Mouse (Mus musculus) intestine, embryonic 14.5 days (tissue): ENCODE measurements around the gene Ermp1. TPM values are rescaled to one million over a fixed set of nuclear protein-coding genes. Genes with fewer than 3 reads are reported as not detected.

Source experiments
- ATAC-seq: fragments of 200-750 bp; cut with Nextera tagmentation; replicated peaks from 2 replicates; pipeline ENCODE4 v1.8.0; 2017; ENCODE audit warnings: low read depth, moderate number of reproducible peaks, moderate TSS enrichment, moderate library complexity; ENCODE audit not compliant: low FRiP score, low TSS enrichment
- DNase-seq: peaks from one replicate; pipeline ENCODE4 v3.0.0-alpha.2; 2018; ENCODE audit warnings: low spot score
- H3K27ac ChIP-seq: fragments of 300-500 bp; sonication (generic); 2 replicates; pipeline ENCODE4 v1.5.1; 2014; ENCODE audit warnings: low read depth, mild to moderate bottlenecking, control low read depth
- H3K27me3 ChIP-seq: fragments of 300-500 bp; sonication (generic); replicated peaks from 2 replicates; pipeline ENCODE4 v1.6.1; 2014; ENCODE audit warnings: low read length, control low read depth; ENCODE audit not compliant: control insufficient read depth, insufficient read depth
- H3K36me3 ChIP-seq: fragments of 300-500 bp; sonication (generic); 2 replicates; pipeline ENCODE4 v1.6.1; 2014; ENCODE audit warnings: low read length, control low read depth; ENCODE audit not compliant: control insufficient read depth, insufficient read depth
- H3K4me1 ChIP-seq: fragments of 300-500 bp; sonication (generic); replicated peaks from 2 replicates; pipeline ENCODE4 v1.6.1; 2014; ENCODE audit warnings: low read length, control low read depth, mixed read lengths; ENCODE audit not compliant: control insufficient read depth, insufficient read depth
- H3K4me2 ChIP-seq: fragments of 300-500 bp; sonication (generic); 2 replicates; pipeline ENCODE4 v1.6.1; 2014; ENCODE audit warnings: low read length
- H3K4me3 ChIP-seq: fragments of 300-500 bp; sonication (generic); 2 replicates; pipeline ENCODE4 v1.5.1; 2014; ENCODE audit warnings: low read depth, low read length, control low read depth, mixed read lengths
- H3K9ac ChIP-seq: fragments of 300-500 bp; sonication (generic); 2 replicates; pipeline ENCODE4 v1.6.1; 2014; ENCODE audit warnings: mild to moderate bottlenecking, low read length
- H3K9me3 ChIP-seq: fragments of 300-500 bp; sonication (generic); 2 replicates; pipeline ENCODE4 v1.6.1; 2016; ENCODE audit warnings: low read length, control low read depth; ENCODE audit not compliant: control insufficient read depth
- WGBS: fragments of 180-500 bp; shearing (Covaris S2); extraction: QIAGEN DNeasy Blood & Tissue Kit; methylation state at CpG from one replicate; pipeline ENCODE4 v1.1.7; 2014; 5-methylcytosine and 5-hydroxymethylcytosine counted together
- polyA plus RNA-seq: library from polyadenylated mRNA; unstranded; fragments of >200 nt; fragmentation: Nextera tagmentation; extraction: Ambion mirVana; gene quantifications from 2 replicates; pipeline ENCODE4 v1.2.1, GENCODE M21; 2014

The Ermp1 gene
- polyA plus RNA-seq, 1 experiment from 2014 or later = 8.9 TPM

DNA sequence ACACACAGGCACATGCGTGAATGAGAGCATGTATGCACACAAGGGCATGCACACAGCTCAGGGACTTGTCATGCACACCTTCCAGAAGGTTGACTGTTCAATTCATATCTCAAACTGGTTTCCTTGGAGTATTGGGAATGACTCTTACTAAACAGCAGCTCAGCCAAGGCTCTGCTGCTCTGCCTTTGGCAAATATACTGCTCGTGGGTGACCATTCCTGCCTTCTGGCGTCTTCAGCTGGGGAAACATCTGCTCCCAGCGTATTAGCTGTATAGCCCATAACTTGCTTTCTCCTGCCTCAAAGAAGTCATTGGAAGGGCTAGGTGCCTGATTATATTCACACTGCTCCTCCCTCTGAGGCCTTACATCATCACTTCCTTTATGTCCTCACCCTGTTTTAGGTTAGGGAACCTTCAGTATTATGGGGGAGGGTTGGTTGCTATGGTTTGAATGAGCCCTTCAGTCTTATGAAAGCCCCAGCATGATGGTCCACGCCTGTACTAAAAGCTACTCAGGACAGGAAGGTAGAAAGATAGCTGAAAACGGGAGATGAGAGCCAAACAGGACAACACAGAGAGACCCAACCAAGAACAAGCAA lies 30.1 kb upstream of the Ermp1 start:
- H3K4me2 ChIP-seq = no peak overlapping the region
- no peak overlapping the region for H3K9ac ChIP-seq
- DNase-seq = no peak
- no peak overlapping the region for H3K4me3 ChIP-seq
- H3K36me3 ChIP-seq = no peaks in the 10 kb centered on the region
- WGBS = 79% methylated on average over 6 of the region's 6 CpGs
- ATAC-seq = no peak
- H3K9me3 ChIP-seq = no peaks in the 10 kb centered on the region
- H3K4me1 ChIP-seq = no peaks in the 10 kb centered on the region
- no peak overlapping the region for H3K27ac ChIP-seq
- peaks cover 21% of the 10 kb centered on the region; the same call in 1 of the 2 replicates for H3K27me3 ChIP-seq

GRCm38 (mm10) chr19:29676479-29677193 lies 28.4 kb upstream of the Ermp1 start:
- Histone ChIP-seq H3K27me3 (0 out of 2 replicates have a peak, but pooled peaks cover 8% of the 10 kb centered on the region), H3K9ac (no peak overlapping the region), H3K4me3 (no peak overlapping the region), H3K4me1 (no peaks in the 10 kb centered on the region), H3K27ac (no peak overlapping the region), H3K9me3 (no peaks in the 10 kb centered on the region), H3K4me2 (no peak overlapping the region), H3K36me3 (no peaks in the 10 kb centered on the region)
- ATAC-seq (no peak), DNase-seq (no peak)
- 75% methylated on average over 10 of the region's 10 CpGs for WGBS

GRCm38 (mm10) chr19:29675562-29676078 lies 27.4 kb upstream of the Ermp1 start:
- Histone ChIP-seq H3K27ac (no peak overlapping the region), H3K36me3 (no peaks in the 10 kb centered on the region), H3K4me2 (no peak overlapping the region), H3K4me3 (no peak overlapping the region), H3K9me3 (no peaks in the 10 kb centered on the region), H3K9ac (no peak overlapping the region), H3K27me3 (0 out of 2 replicates have a peak, but pooled peaks cover 8% of the 10 kb centered on the region), H3K4me1 (no peaks in the 10 kb centered on the region)
- DNase-seq = no peak
- ATAC-seq = no peak
- WGBS = 45% methylated on average over 9 of the region's 9 CpGs

GRCm38 (mm10) chr19:29674946-29675345 lies 26.7 kb upstream of the Ermp1 start:
- WGBS = 93% methylated on average over 7 of the region's 7 CpGs
- ATAC-seq (no peak), DNase-seq (no peak)
- no peaks in the 10 kb centered on the region for H3K4me1 ChIP-seq
- H3K27me3 ChIP-seq = 0 out of 2 replicates have a peak, but pooled peaks cover 8% of the 10 kb centered on the region
- no peaks in the 10 kb centered on the region for H3K36me3 ChIP-seq
- H3K4me3 ChIP-seq = no peak overlapping the region
- H3K4me2 ChIP-seq = no peak overlapping the region
- no peak overlapping the region for H3K27ac ChIP-seq
- H3K9me3 ChIP-seq = no peaks in the 10 kb centered on the region
- no peak overlapping the region for H3K9ac ChIP-seq

DNA sequence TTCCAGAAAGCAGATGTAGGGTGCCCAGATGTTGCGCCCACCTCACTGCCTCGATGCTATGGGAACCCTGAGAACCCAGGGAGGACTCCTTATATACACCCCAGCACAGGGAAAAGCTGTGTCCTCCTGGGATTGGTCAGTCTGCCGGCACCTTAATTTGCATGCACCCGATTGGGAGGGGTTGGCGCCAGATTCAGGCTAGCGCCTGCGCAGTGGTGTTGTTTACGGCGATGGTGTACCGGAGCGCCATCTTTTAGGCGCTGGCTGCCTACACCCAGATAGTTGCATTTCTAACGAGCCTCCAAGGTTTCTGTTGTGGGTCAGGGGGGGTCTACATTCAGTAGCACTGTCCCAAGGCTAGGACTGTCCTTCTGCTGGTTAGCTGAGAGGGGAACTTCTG lies 24.4 kb upstream of the Ermp1 start:
- DNase-seq = no peak
- Histone ChIP-seq H3K4me1 (no peaks in the 10 kb centered on the region), H3K4me2 (no peak overlapping the region), H3K9ac (no peak overlapping the region), H3K9me3 (no peaks in the 10 kb centered on the region), H3K27me3 (0 out of 2 replicates have a peak, but pooled peaks cover 5% of the 10 kb centered on the region), H3K4me3 (no peak overlapping the region), H3K27ac (no peak overlapping the region), H3K36me3 (no peaks in the 10 kb centered on the region)
- WGBS = 92% methylated on average over 13 of the region's 13 CpGs
- ATAC-seq = no peak

DNA sequence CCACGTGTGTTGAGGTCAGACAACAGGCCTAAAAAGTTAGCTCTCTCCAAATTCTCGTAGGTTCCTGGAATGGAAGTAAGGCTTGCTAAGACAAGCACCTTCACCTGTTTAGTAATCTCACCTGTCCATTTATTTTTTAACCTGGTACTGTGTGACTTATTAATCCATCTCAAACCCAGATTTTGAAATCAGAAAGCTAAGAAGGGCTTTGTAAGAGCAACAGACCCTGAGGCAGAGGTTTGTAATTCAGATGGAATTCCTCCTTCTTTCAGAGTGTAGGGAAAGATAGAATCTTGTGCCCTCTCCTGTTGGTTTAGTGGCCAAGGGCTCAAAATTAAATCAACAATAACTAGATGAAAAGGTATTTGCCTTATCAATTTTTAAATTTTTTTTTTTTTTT lies 22.9 kb upstream of the Ermp1 start:
- H3K4me3 ChIP-seq = no peak overlapping the region
- H3K27me3 ChIP-seq = 0 out of 2 replicates have a peak, but pooled peaks cover 5% of the 10 kb centered on the region
- ATAC-seq (no peak), DNase-seq (no peak)
- no peak overlapping the region for H3K9ac ChIP-seq
- H3K4me2 ChIP-seq = no peak overlapping the region
- H3K4me1 ChIP-seq = no peaks in the 10 kb centered on the region
- H3K36me3 ChIP-seq = no peaks in the 10 kb centered on the region
- no peaks in the 10 kb centered on the region for H3K9me3 ChIP-seq
- H3K27ac ChIP-seq = no peak overlapping the region
- whole genome bisulfite sequencing = 92% methylated on average over 2 of the region's 2 CpGs

DNA sequence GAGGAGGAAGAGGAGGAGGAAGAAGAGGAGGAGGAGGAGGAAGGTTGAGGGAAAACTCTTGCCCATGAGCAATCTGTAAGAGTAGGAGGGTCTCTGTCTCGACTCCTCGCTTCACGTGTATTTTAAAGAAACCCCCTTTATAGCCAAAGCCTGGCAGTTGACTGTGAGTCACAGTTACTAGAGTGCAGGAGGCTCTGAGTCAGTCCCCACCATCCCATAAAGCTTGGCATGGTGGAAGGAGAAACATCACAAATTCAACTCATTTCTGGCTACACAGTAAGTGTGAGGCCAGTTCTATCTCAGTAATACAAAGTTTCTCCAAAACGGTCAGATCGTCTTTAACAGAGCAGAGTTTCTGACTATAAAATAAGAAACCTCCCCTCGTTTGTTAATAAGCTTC lies 22.0 kb upstream of the Ermp1 start:
- Histone ChIP-seq H3K27me3 (no peaks in the 10 kb centered on the region), H3K27ac (no peak overlapping the region), H3K36me3 (no peaks in the 10 kb centered on the region), H3K9me3 (no peaks in the 10 kb centered on the region), H3K4me2 (no peak overlapping the region), H3K4me1 (no peaks in the 10 kb centered on the region), H3K9ac (no peak overlapping the region), H3K4me3 (no peak overlapping the region)
- ATAC-seq (no peak), DNase-seq (no peak)
- 88% methylated on average over 6 of the region's 6 CpGs for WGBS

GRCm38 (mm10) chr19:29668135-29668534 lies 19.9 kb upstream of the Ermp1 start:
- H3K4me3 ChIP-seq = no peak overlapping the region
- ATAC-seq (no peak), DNase-seq (no peak)
- no peaks in the 10 kb centered on the region for H3K27me3 ChIP-seq
- H3K9me3 ChIP-seq = no peaks in the 10 kb centered on the region
- no peak overlapping the region for H3K4me2 ChIP-seq
- no peak overlapping the region for H3K27ac ChIP-seq
- 79% methylated on average over 7 of the region's 7 CpGs for WGBS
- no peaks in the 10 kb centered on the region for H3K4me1 ChIP-seq
- H3K9ac ChIP-seq = no peak overlapping the region
- H3K36me3 ChIP-seq = no peaks in the 10 kb centered on the region
